Mouse (Mus musculus) kidney, embryonic 15.5 days (tissue): ENCODE results near the gene Cmklr1. TPM values are rescaled to one million over a fixed set of nuclear protein-coding genes. Genes with fewer than 3 reads are reported as not detected.
"Not testable (repeated sequence)": the region's sequence is repeated elsewhere in the genome, so short reads cannot be mapped to it uniquely, and the experiment has no call there.

Experiments used
- ATAC-seq: fragments of 200-750 bp; cut with Nextera tagmentation; replicated peaks from 2 replicates; pipeline ENCODE4 v1.8.0; 2017; ENCODE audit warnings: moderate TSS enrichment; ENCODE audit not compliant: low FRiP score
- H3K27ac ChIP-seq: fragments of 300-500 bp; sonication (generic); 2 replicates; pipeline ENCODE4 v1.5.1; 2015; ENCODE audit warnings: mild to moderate bottlenecking, inconsistent platforms
- H3K27me3 ChIP-seq: fragments of 300-500 bp; sonication (generic); 2 replicates; pipeline ENCODE4 v1.6.1; 2015; ENCODE audit warnings: inconsistent platforms
- H3K36me3 ChIP-seq: fragments of 300-500 bp; sonication (generic); 2 replicates; pipeline ENCODE4 v1.6.1; 2015; ENCODE audit warnings: inconsistent platforms
- H3K4me1 ChIP-seq: fragments of 300-500 bp; sonication (generic); 2 replicates; pipeline ENCODE4 v1.6.1; 2015; ENCODE audit warnings: inconsistent platforms
- H3K4me2 ChIP-seq: fragments of 300-500 bp; sonication (generic); 2 replicates; pipeline ENCODE4 v1.6.1; 2015; ENCODE audit warnings: moderate library complexity, mild to moderate bottlenecking, inconsistent platforms
- H3K4me3 ChIP-seq: fragments of 300-500 bp; sonication (generic); replicated peaks from 2 replicates; pipeline ENCODE4 v1.5.1; 2015; ENCODE audit warnings: mild to moderate bottlenecking, inconsistent platforms
- H3K9ac ChIP-seq: fragments of 300-500 bp; sonication (generic); 2 replicates; pipeline ENCODE4 v1.6.1; 2015; ENCODE audit warnings: mild to moderate bottlenecking, inconsistent platforms
- H3K9me3 ChIP-seq: fragments of 300-500 bp; sonication (generic); replicated peaks from 2 replicates; pipeline ENCODE4 v1.6.1; 2016; ENCODE audit warnings: inconsistent platforms
- WGBS: fragments of 180-500 bp; shearing (Covaris S2); methylation state at CpG from one replicate; pipeline ENCODE4 v1.1.7; 2015; ENCODE audit warnings: mixed read lengths; 5-methylcytosine and 5-hydroxymethylcytosine counted together
- polyA plus RNA-seq: library from polyadenylated mRNA; unstranded; fragments of >200 nt; fragmentation: Nextera tagmentation; extraction: Ambion mirVana; gene quantifications from 2 replicates; pipeline ENCODE4 v1.2.1, GENCODE M21; 2015

The Cmklr1 gene
- polyA plus RNA-seq, 1 experiment from 2014 or later: 5.0 TPM

GRCm38 (mm10) chr5:113596780-113597353, 53.4 kb downstream of the Cmklr1 start:
- H3K27me3 ChIP-seq: no peaks in the 10 kb centered on the region; the same call in 1 of the 2 replicates
- ATAC-seq: no peak
- 0 out of 2 replicates have a peak, but pooled peaks cover 3% of the 10 kb centered on the region for H3K4me1 ChIP-seq
- H3K4me3 ChIP-seq: no peak overlapping the region
- WGBS: 73% methylated on average over 9 of the region's 9 CpGs
- no peak overlapping the region for H3K4me2 ChIP-seq
- no peak overlapping the region for H3K27ac ChIP-seq
- no peaks in the 10 kb centered on the region for H3K36me3 ChIP-seq
- no peaks in the 10 kb centered on the region for H3K9me3 ChIP-seq
- H3K9ac ChIP-seq: no peak overlapping the region

GRCm38 (mm10) chr5:113596252-113596651, 54.0 kb downstream of the Cmklr1 start:
- H3K9ac ChIP-seq: no peak overlapping the region
- no peak overlapping the region for H3K4me3 ChIP-seq
- no peak overlapping the region for H3K4me2 ChIP-seq
- H3K9me3 ChIP-seq: no peaks in the 10 kb centered on the region
- H3K36me3 ChIP-seq: no peaks in the 10 kb centered on the region
- H3K27ac ChIP-seq: no peak overlapping the region
- 80% methylated on average over 9 of the region's 9 CpGs for WGBS
- no peaks in the 10 kb centered on the region; the same call in 1 of the 2 replicates for H3K27me3 ChIP-seq
- no peak for ATAC-seq
- peaks cover 7% of the 10 kb centered on the region; the same call in 1 of the 2 replicates for H3K4me1 ChIP-seq

- H3K9ac ChIP-seq: no peak overlapping the region
- no peak for ATAC-seq
- H3K36me3 ChIP-seq: no peaks in the 10 kb centered on the region
- no peak overlapping the region for H3K4me3 ChIP-seq
- WGBS: 83% methylated on average over 6 of the region's 6 CpGs
- no peaks in the 10 kb centered on the region for H3K9me3 ChIP-seq
- no peak overlapping the region for H3K4me2 ChIP-seq
- H3K27ac ChIP-seq: no peak overlapping the region
- H3K27me3 ChIP-seq: no peaks in the 10 kb centered on the region
- peaks cover 23% of the 10 kb centered on the region for H3K4me1 ChIP-seq
Measured at GRCm38 (mm10) chr5:113593911-113594705, 56.1 kb downstream of the Cmklr1 start.

- Histone ChIP-seq H3K9ac (no peak overlapping the region), H3K4me2 (no peak overlapping the region), H3K9me3 (no peaks in the 10 kb centered on the region), H3K27ac (no peak overlapping the region), H3K4me1 (peaks cover 35% of the 10 kb centered on the region), H3K36me3 (no peaks in the 10 kb centered on the region), H3K4me3 (no peak overlapping the region), H3K27me3 (no peaks in the 10 kb centered on the region)
- 36% methylated on average over 6 of the region's 6 CpGs for WGBS
- ATAC-seq: no peak
Measured at GRCm38 (mm10) chr5:113591751-113592230, 58.4 kb downstream of the Cmklr1 start.

GRCm38 (mm10) chr5:113591166-113591565, 59.1 kb downstream of the Cmklr1 start:
- no peak for ATAC-seq
- H3K4me2 ChIP-seq: no peak overlapping the region
- no peaks in the 10 kb centered on the region for H3K36me3 ChIP-seq
- H3K4me3 ChIP-seq: no peak overlapping the region
- no peaks in the 10 kb centered on the region for H3K9me3 ChIP-seq
- peaks cover 41% of the 10 kb centered on the region for H3K4me1 ChIP-seq
- WGBS: 18% methylated on average over 3 of the region's 3 CpGs
- H3K9ac ChIP-seq: no peak overlapping the region
- 0 out of 2 replicates have a peak overlapping the region, but pooled peaks have one; percentile 37 for H3K27ac ChIP-seq
- H3K27me3 ChIP-seq: no peaks in the 10 kb centered on the region

GRCm38 (mm10) chr5:113590010-113590640, 60.1 kb downstream of the Cmklr1 start:
- no peak overlapping the region for H3K4me2 ChIP-seq
- ATAC-seq: no peak
- no peak overlapping the region for H3K9ac ChIP-seq
- H3K27me3 ChIP-seq: no peaks in the 10 kb centered on the region
- H3K9me3 ChIP-seq: no peaks in the 10 kb centered on the region
- WGBS: 49% methylated on average over 5 of the region's 5 CpGs
- no peak overlapping the region for H3K27ac ChIP-seq
- no peaks in the 10 kb centered on the region for H3K36me3 ChIP-seq
- no peak overlapping the region for H3K4me3 ChIP-seq
- peaks cover 51% of the 10 kb centered on the region for H3K4me1 ChIP-seq

- Histone ChIP-seq H3K4me1 (peaks cover 67% of the 10 kb centered on the region), H3K27ac (peak overlapping the region; percentile 77)
- H3K4me2 ChIP-seq, H3K36me3 ChIP-seq, H3K9ac ChIP-seq, H3K9me3 ChIP-seq, H3K27me3 ChIP-seq, H3K4me3 ChIP-seq: not testable (repeated sequence)
- ATAC-seq: 0 out of 2 replicates have a peak, but pooled peaks have one; percentile 23
- 39% methylated on average over 5 of the region's 5 CpGs for WGBS
Measured at GRCm38 (mm10) chr5:113586458-113586849, 63.8 kb downstream of the Cmklr1 start.

- peak; percentile 64; the same call in 1 of the 2 replicates for ATAC-seq
Measured at GRCm38 (mm10) chr5:113585619-113586457, 64.4 kb downstream of the Cmklr1 start.

GRCm38 (mm10) chr5:113584439-113584838, 65.8 kb downstream of the Cmklr1 start:
- H3K9ac ChIP-seq: no peak overlapping the region
- H3K27me3 ChIP-seq: no peaks in the 10 kb centered on the region
- H3K27ac ChIP-seq: peak overlapping the region; percentile 68
- WGBS: 14% methylated on average over 6 of the region's 6 CpGs
- H3K4me1 ChIP-seq: peaks cover 53% of the 10 kb centered on the region
- H3K9me3 ChIP-seq: no peaks in the 10 kb centered on the region
- H3K36me3 ChIP-seq: no peaks in the 10 kb centered on the region
- H3K4me3 ChIP-seq: no peak overlapping the region
- H3K4me2 ChIP-seq: no peak overlapping the region
- no peak for ATAC-seq

More at GRCm38 (mm10) chr5:113585619-113586457, 64.4 kb downstream of the Cmklr1 start:
- not testable (repeated sequence) for H3K4me2 ChIP-seq, H3K27me3 ChIP-seq, H3K4me3 ChIP-seq, H3K9me3 ChIP-seq, H3K36me3 ChIP-seq, H3K9ac ChIP-seq
- H3K27ac ChIP-seq: peak overlapping the region; percentile 77
- peaks cover 61% of the 10 kb centered on the region for H3K4me1 ChIP-seq
- 46% methylated on average over 17 of the region's 17 CpGs for WGBS

GRCm38 (mm10) chr5:113583424-113584162, 66.6 kb downstream of the Cmklr1 start:
- no peaks in the 10 kb centered on the region for H3K9me3 ChIP-seq
- H3K4me1 ChIP-seq: peaks cover 53% of the 10 kb centered on the region
- no peak overlapping the region for H3K4me3 ChIP-seq
- 48% methylated on average over 5 of the region's 5 CpGs for WGBS
- no peak overlapping the region for H3K9ac ChIP-seq
- no peaks in the 10 kb centered on the region for H3K36me3 ChIP-seq
- H3K4me2 ChIP-seq: no peak overlapping the region
- H3K27me3 ChIP-seq: no peaks in the 10 kb centered on the region
- H3K27ac ChIP-seq: 0 out of 2 replicates have a peak overlapping the region, but pooled peaks have one; percentile 7
- no peak for ATAC-seq

- H3K27ac ChIP-seq: no peak overlapping the region
- H3K36me3 ChIP-seq: no peaks in the 10 kb centered on the region
- H3K27me3 ChIP-seq: no peaks in the 10 kb centered on the region
- H3K9ac ChIP-seq: no peak overlapping the region
- no peak for ATAC-seq
- WGBS: 43% methylated on average over 9 of the region's 9 CpGs
- H3K4me3 ChIP-seq: no peak overlapping the region
- H3K4me2 ChIP-seq: no peak overlapping the region
- H3K9me3 ChIP-seq: no peaks in the 10 kb centered on the region
- peaks cover 50% of the 10 kb centered on the region for H3K4me1 ChIP-seq
Measured at GRCm38 (mm10) chr5:113580801-113581200, 69.4 kb downstream of the Cmklr1 start.
